Comparison of ENCODE assay signal across 9 mouse cellular contexts in the genomic region with DNA sequence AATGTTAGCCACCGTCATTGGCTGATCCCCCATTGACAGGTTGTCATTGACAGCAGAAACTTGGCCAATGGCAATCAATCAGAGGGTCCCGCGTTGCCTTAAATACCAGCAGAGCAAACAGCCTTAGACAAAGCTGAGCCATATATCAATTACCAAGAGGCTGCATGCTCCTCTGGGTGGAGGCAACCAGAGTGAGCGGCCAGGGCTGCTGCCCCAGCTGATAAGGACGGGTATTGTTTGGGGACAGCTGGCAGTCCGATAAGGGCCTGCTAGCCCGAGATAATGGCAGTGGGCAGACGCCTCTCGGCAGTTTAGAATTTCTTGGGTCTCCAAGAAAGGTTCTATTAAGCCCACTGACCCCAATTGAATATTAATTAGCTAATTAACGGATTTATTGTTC. TPM values are rescaled to one million over a fixed set of nuclear protein-coding genes. Genes with fewer than 3 reads are reported as not detected.
DNase-seq lines count a peak whose midpoint lies in the region; ATAC-seq and TF ChIP-seq lines count a peak whose summit lies in the region.
"Had no signal": no experiment of that assay in that cellular context is flagged by ENCODE, and none has a peak within 500 bp of the region (broad histone marks: within the 10 kb centered on the region; RNA-seq: fewer than 3 reads in every experiment).

No protein-coding gene starts in this region.

- WGBS in heart, embryonic 13.5 days = 9% methylated on average over 10 of the region's 10 CpGs
- WGBS in forebrain, embryonic 10.5 days = 34% methylated on average over 10 of the region's 10 CpGs
- 3% methylated on average over 10 of the region's 10 CpGs for WGBS in liver, embryonic 14.5 days (ENCODE audit: insufficient replicate concordance)
- 52% methylated on average over 10 of the region's 10 CpGs for WGBS in kidney, embryonic 15.5 days
- 12% methylated on average over 10 of the region's 10 CpGs for WGBS in heart, adult 2 months

- no peaks in the 10 kb centered on the region for H3K79me2 ChIP-seq in heart, adult 2 months (replicated peaks; ENCODE audit: control insufficient read depth, insufficient read depth, low read length)

- peak; percentile 86 for ATAC-seq in heart, embryonic 13.5 days (ENCODE audit: extremely low read depth, insufficient number of reproducible peaks, low FRiP score, low TSS enrichment)
- ATAC-seq in liver, embryonic 14.5 days (ENCODE audit: insufficient read depth) = peak; percentile 88
- no peak; the same call in 1 of the 2 replicates for ATAC-seq in kidney, embryonic 15.5 days (replicated peaks; ENCODE audit: low FRiP score)

- H3K4me2 ChIP-seq in heart, embryonic 13.5 days = peak overlapping the region; percentile 20
- H3K4me2 ChIP-seq in liver, embryonic 14.5 days (ENCODE audit: low read depth) = peak overlapping the region; percentile 62
- no peak overlapping the region for H3K4me2 ChIP-seq in kidney, embryonic 15.5 days

- no peak overlapping the region for H3K4me3 ChIP-seq in heart, embryonic 13.5 days
- H3K4me3 ChIP-seq in forebrain, embryonic 10.5 days = no peak overlapping the region
- peak overlapping the region in 1 of 2 experiments; percentile 27; a peak in 1 of 4 replicates for H3K4me3 ChIP-seq in liver, embryonic 14.5 days (ENCODE audit: insufficient read depth in 1 of 2, low read depth in 2 of 2, low read length in 2 of 2)
- H3K4me3 ChIP-seq in kidney, embryonic 15.5 days (replicated peaks) = no peak overlapping the region
- no peak overlapping the region for H3K4me3 ChIP-seq in heart, adult 2 months

- peak; percentile 99 for TF ChIP-seq EP300 in liver, embryonic 14.5 days (IDR thresholded peaks at IDR 0.05; ENCODE audit: low read depth)
- TF ChIP-seq EP300 in heart, adult 2 months (IDR thresholded peaks at IDR 0.05; ENCODE audit: insufficient read depth, low read depth, low read length) = no peak

- H3K9ac ChIP-seq in heart, embryonic 13.5 days = no peak overlapping the region
- H3K9ac ChIP-seq in liver, embryonic 14.5 days (replicated peaks) = no peak overlapping the region
- no peak overlapping the region for H3K9ac ChIP-seq in kidney, embryonic 15.5 days
- H3K9ac ChIP-seq in heart, adult 2 months (ENCODE audit: low read depth, low read length) = no peak overlapping the region

- peak overlapping the region; percentile 67; the same call in 1 of the 2 replicates for H3K27ac ChIP-seq in heart, embryonic 13.5 days (replicated peaks)
- H3K27ac ChIP-seq in forebrain, embryonic 10.5 days = peak overlapping the region; percentile 74
- H3K27ac ChIP-seq in liver, embryonic 14.5 days = peak overlapping the region; percentile 84
- H3K27ac ChIP-seq in kidney, embryonic 15.5 days = no peak overlapping the region
- no peak overlapping the region for H3K27ac ChIP-seq in heart, adult 2 months

- H3K27me3 ChIP-seq in heart, embryonic 13.5 days (replicated peaks) = 0 out of 2 replicates have a peak, but pooled peaks cover 3% of the 10 kb centered on the region
- H3K27me3 ChIP-seq in forebrain, embryonic 10.5 days (ENCODE audit: poor library complexity, severe bottlenecking) = peaks cover 52% of the 10 kb centered on the region
- no peaks in the 10 kb centered on the region for H3K27me3 ChIP-seq in liver, embryonic 14.5 days (ENCODE audit: control insufficient read depth, insufficient read depth, low read length)
- H3K27me3 ChIP-seq in kidney, embryonic 15.5 days = no peaks in the 10 kb centered on the region
- no peaks in the 10 kb centered on the region for H3K27me3 ChIP-seq in heart, adult 2 months (ENCODE audit: control insufficient read depth, insufficient read depth, low read length)

- no peak for TF ChIP-seq CTCF in liver, embryonic 14.5 days (IDR thresholded peaks at IDR 0.05; ENCODE audit: low read depth)
- TF ChIP-seq CTCF in heart, adult 2 months (IDR thresholded peaks at IDR 0.05) = no peak

- H3K9me3 ChIP-seq in heart, embryonic 13.5 days = no peaks in the 10 kb centered on the region
- no peaks in the 10 kb centered on the region for H3K9me3 ChIP-seq in forebrain, embryonic 10.5 days
- H3K9me3 ChIP-seq in liver, embryonic 14.5 days (ENCODE audit: control insufficient read depth, low read length) = no peaks in the 10 kb centered on the region
- H3K9me3 ChIP-seq in kidney, embryonic 15.5 days (replicated peaks) = no peaks in the 10 kb centered on the region

- intact Hi-C loops in heart, adult 2 months (cut with DNase I) = no loop called here

- DNase-seq in heart, adult 18-20 months = no peak
- peak; percentile 44 for DNase-seq in forebrain, embryonic 10.5 days (ENCODE audit: extremely low spot score, low spot score)
- peak; percentile 89 to 92 (median 92) for DNase-seq in liver, embryonic 14.5 days (ENCODE audit: low read depth in 3 of 3, low spot score in 3 of 3)
- peak; percentile 10 for DNase-seq in skeletal muscle tissue, adult 2 months (ENCODE audit: low read depth, low spot score)
- no peak for DNase-seq in right cerebral cortex, adult 18-20 months
- DNase-seq in heart, adult 2 months = no peak

- H3K36me3 ChIP-seq in heart, embryonic 13.5 days = no peaks in the 10 kb centered on the region
- H3K36me3 ChIP-seq in forebrain, embryonic 10.5 days (replicated peaks) = no peaks in the 10 kb centered on the region
- H3K36me3 ChIP-seq in liver, embryonic 14.5 days (replicated peaks; ENCODE audit: control insufficient read depth, insufficient read depth, low read depth) = no peaks in the 10 kb centered on the region
- H3K36me3 ChIP-seq in kidney, embryonic 15.5 days = no peaks in the 10 kb centered on the region
- no peaks in the 10 kb centered on the region for H3K36me3 ChIP-seq in heart, adult 2 months (ENCODE audit: control insufficient read depth, insufficient read depth, low read length)

- peaks cover 6% of the 10 kb centered on the region for H3K4me1 ChIP-seq in heart, embryonic 13.5 days
- peaks cover 30% of the 10 kb centered on the region for H3K4me1 ChIP-seq in forebrain, embryonic 10.5 days
- peaks cover 57 to 59% of the 10 kb centered on the region in 2 experiments for H3K4me1 ChIP-seq in liver, embryonic 14.5 days (replicated peaks; ENCODE audit: control insufficient read depth in 2 of 2, insufficient read depth in 2 of 2, low read length in 1 of 2)
- H3K4me1 ChIP-seq in kidney, embryonic 15.5 days = no peaks in the 10 kb centered on the region
- no peaks in the 10 kb centered on the region for H3K4me1 ChIP-seq in heart, adult 2 months (ENCODE audit: control insufficient read depth, insufficient read depth, low read length)

- no peak for TF ChIP-seq POLR2A in heart, adult 2 months (IDR thresholded peaks at IDR 0.05; ENCODE audit: insufficient read depth, low read depth, low read length)

RNA-seq across cellular contexts. Expression of a gene that starts 31.8 kb away (rescaled TPM):
- polyA plus RNA-seq in heart, embryonic 13.5 days (2015; fragmentation: Nextera tagmentation; extraction: Ambion mirVana) = 0.75 and 0.82 TPM in 2 replicates
- total RNA-seq in heart, adult 18-20 months (2021) = 1 to 10 TPM; 2.6 to 3.4 TPM
- 17.3 and 18.7 TPM in 2 replicates for polyA plus RNA-seq in forebrain, embryonic 10.5 days (2016; fragmentation: Nextera tagmentation; extraction: Ambion mirVana)
- polyA plus RNA-seq in liver, embryonic 14.5 days (2012; rRNA removed) = 0.18 and 0.31 TPM in 2 replicates
- polyA plus RNA-seq in liver, embryonic 14.5 days (2014; fragmentation: Nextera tagmentation; extraction: Ambion mirVana) = 0.39 and 0.62 TPM in 2 replicates
- 1.7 and 2.1 TPM in 2 replicates for polyA plus RNA-seq in kidney, embryonic 15.5 days (2015; fragmentation: Nextera tagmentation; extraction: Ambion mirVana)
- total RNA-seq in heart, adult 2 months (2021) = 1 to 10 TPM; 1.1 to 1.9 TPM
- 0.57 and 0.79 TPM in 2 replicates for polyA plus RNA-seq in heart, adult 2 months (2012; rRNA removed)
- polyA plus RNA-seq: C2C12 had no signal

Comparison
In these comparisons a context has a peak if more than half of its experiments do, and no peak if none do; other contexts are left out.
1. H3K27ac ChIP-seq: peak in heart, embryonic 13.5 days (single experiment), forebrain, embryonic 10.5 days (single experiment) and liver, embryonic 14.5 days (single experiment); none in kidney, embryonic 15.5 days (single experiment) and heart, adult 2 months (single experiment).
2. DNase-seq: peak in forebrain, embryonic 10.5 days (single experiment), liver, embryonic 14.5 days (3 of 3) and skeletal muscle tissue, adult 2 months (single experiment); none in heart, adult 18-20 months (0 of 2), right cerebral cortex, adult 18-20 months (single experiment) and heart, adult 2 months (0 of 2).